Mouse (Mus musculus) neural tube, embryonic 14.5 days (tissue): ENCODE data around the gene Thy1. TPM values are rescaled to one million over a fixed set of nuclear protein-coding genes. Genes with fewer than 3 reads are reported as not detected.
A peak's percentile ranks its signal among the peaks of the same experiment; 100 is the strongest.

Experiments
- ATAC-seq: fragments of 200-750 bp; cut with Nextera tagmentation; 2 replicates; pipeline ENCODE4 v1.8.0; 2017; ENCODE audit warnings: low read depth, mild to moderate bottlenecking, moderate TSS enrichment, moderate library complexity
- H3K27ac ChIP-seq: fragments of 300-500 bp; sonication (generic); 2 replicates; pipeline ENCODE4 v1.5.1; 2014; ENCODE audit warnings: low read depth, mild to moderate bottlenecking, control low read depth, low read length, moderate library complexity, mixed read lengths
- H3K27me3 ChIP-seq: fragments of 300-500 bp; sonication (generic); 2 replicates; pipeline ENCODE4 v1.6.1; 2014; ENCODE audit warnings: low read length; ENCODE audit not compliant: control insufficient read depth, insufficient read depth
- H3K36me3 ChIP-seq: fragments of 300-500 bp; sonication (generic); 2 replicates; pipeline ENCODE4 v1.6.1; 2014; ENCODE audit warnings: low read length, mixed read lengths; ENCODE audit not compliant: control insufficient read depth, insufficient read depth
- H3K4me1 ChIP-seq: fragments of 300-500 bp; sonication (generic); 2 replicates; pipeline ENCODE4 v1.6.1; 2014; ENCODE audit warnings: low read length; ENCODE audit not compliant: control insufficient read depth, insufficient read depth
- H3K4me2 ChIP-seq: fragments of 300-500 bp; sonication (generic); 2 replicates; pipeline ENCODE4 v1.6.1; 2014; ENCODE audit warnings: mild to moderate bottlenecking, low read depth, low read length, control low read depth
- H3K4me3 ChIP-seq: fragments of 300-500 bp; sonication (generic); 2 replicates; pipeline ENCODE4 v1.5.1; 2014; ENCODE audit warnings: low read depth, low read length, control low read depth, mixed read lengths
- H3K9ac ChIP-seq: fragments of 300-500 bp; sonication (generic); replicated peaks from 2 replicates; pipeline ENCODE4 v1.6.1; 2014; ENCODE audit warnings: low read depth, mild to moderate bottlenecking, control low read depth, low read length, mixed read lengths
- H3K9me3 ChIP-seq: fragments of 300-500 bp; sonication (generic); 2 replicates; pipeline ENCODE4 v1.6.1; 2016; ENCODE audit warnings: low read length; ENCODE audit not compliant: control insufficient read depth
- WGBS: fragments of 180-500 bp; shearing (Covaris S2); extraction: QIAGEN DNeasy Blood & Tissue Kit; methylation state at CpG from one replicate; pipeline ENCODE4 v1.1.7; 2014; 5-methylcytosine and 5-hydroxymethylcytosine counted together
- polyA plus RNA-seq: library from polyadenylated mRNA; unstranded; fragments of >200 nt; fragmentation: Nextera tagmentation; extraction: Ambion mirVana; gene quantifications from 2 replicates; pipeline ENCODE4 v1.2.1, GENCODE M21; 2014

The Thy1 gene
- polyA plus RNA-seq, 1 experiment from 2014 or later = 11.6 TPM

DNA sequence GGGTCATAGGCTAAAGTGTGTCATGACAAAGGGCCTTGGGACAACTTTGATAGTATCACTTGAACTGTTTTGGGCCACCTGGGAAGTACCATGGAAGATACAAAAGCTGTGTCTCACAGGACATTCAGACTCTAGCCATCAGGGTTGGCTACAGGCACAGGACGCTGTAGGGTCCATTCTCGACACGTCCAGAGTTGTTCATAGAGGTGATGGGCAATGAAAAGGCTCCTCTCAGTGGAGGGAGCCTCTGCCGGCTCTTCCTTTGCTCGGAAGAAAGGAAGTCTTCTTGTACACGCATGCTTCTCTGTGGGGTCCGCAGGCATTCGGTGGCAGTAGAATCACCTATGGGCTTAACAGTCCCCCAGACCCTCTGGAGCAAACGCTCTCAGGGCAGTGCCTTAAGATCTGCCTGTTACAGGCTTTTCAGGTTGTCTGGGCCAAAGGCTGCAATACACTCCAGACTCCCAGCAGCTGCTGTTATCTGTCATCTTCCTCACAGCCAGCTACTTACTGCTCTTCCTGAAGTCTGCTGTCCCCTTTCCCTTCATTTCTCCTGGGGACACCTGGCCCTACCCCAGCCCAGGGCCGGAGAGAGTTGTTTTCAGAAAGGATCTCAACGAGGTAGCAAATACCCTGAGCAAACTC is 34.2 kb downstream of the Thy1 start:
- no peak overlapping the region for H3K9ac ChIP-seq
- H3K27ac ChIP-seq = no peak overlapping the region
- WGBS = 85% methylated on average over 11 of the region's 11 CpGs
- no peak overlapping the region for H3K4me3 ChIP-seq
- ATAC-seq = no peak
- no peak overlapping the region for H3K4me2 ChIP-seq
- H3K36me3 ChIP-seq = no peaks in the 10 kb centered on the region
- H3K27me3 ChIP-seq = no peaks in the 10 kb centered on the region
- no peaks in the 10 kb centered on the region for H3K9me3 ChIP-seq
- H3K4me1 ChIP-seq = peaks cover 7% of the 10 kb centered on the region; the same call in 1 of the 2 replicates

DNA sequence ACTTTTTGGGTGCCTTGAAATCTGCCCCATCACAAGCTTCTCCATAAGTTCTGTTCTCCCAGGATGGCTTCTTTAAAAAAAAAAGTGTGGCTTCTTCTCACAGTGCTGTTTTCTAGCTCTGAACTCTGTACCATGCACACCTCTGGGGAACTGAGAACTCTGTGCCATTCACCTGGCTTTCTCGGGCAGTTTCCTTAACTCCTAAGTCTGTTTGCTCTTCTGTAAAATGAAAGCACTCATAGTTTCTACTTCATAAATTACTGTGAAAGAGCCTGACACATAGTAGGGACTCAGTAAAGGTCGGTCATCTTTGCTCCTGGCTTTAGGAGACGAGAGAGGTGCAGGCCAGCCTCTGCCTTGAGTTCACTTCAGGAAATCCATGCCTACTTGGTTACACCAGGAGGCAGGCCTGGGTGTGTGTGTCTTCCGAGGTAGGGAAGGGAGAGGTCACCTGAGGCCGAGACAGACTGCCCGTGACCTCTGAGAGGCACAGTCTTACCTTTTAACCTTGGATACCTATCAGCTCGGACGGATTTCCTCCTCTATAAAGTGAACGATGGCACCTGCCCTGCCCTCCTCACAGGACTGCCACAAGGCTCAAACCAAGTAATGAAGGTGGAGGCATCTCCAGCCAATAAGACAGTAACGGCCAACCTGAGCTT is 35.1 kb downstream of the Thy1 start:
- ATAC-seq = no peak
- Histone ChIP-seq H3K36me3 (no peaks in the 10 kb centered on the region), H3K4me1 (peaks cover 7% of the 10 kb centered on the region; the same call in 1 of the 2 replicates), H3K9me3 (no peaks in the 10 kb centered on the region), H3K27ac (no peak overlapping the region), H3K27me3 (no peaks in the 10 kb centered on the region; the same call in 1 of the 2 replicates), H3K9ac (no peak overlapping the region), H3K4me2 (no peak overlapping the region), H3K4me3 (no peak overlapping the region)
- WGBS = 85% methylated on average over 10 of the region's 10 CpGs

DNA sequence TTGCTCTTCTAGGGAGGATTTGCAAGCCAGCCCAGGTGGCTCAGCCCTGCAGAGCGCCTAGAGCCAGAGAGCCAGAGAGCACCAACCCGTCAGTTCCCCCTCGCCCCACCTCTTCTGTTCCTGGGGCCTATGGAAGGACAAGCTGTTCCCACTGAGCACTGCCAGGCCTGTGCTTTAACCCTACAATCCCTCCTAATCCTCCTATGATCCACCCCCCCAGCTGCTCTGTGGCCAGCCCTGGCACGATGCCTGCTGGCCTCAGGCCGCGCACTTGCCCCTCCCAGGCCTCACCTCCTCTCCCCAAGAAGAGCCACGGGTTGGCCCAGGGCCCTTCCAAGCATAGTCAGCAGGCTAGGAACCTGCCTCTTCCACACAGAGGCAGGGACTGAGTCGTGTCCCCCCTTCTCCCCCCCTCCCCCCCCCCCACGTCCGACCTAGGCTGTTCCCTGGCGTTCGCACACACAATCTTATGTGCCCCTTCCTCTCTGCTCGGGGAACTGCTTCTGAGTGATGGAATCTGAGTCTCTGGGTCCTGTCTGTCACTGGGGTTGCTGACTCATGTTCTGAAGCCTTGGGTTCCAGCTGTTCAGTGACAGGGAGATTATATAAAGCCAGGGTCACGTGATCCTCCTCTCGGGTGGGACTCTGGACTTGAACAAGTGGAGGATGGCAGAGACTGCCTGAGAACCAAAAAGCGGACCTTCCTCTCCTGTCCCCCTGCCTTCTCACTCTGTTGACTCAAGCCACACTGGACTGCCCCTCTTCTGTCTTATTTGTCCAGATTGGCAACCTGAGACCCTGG is 36.0 kb downstream of the Thy1 start:
- Histone ChIP-seq H3K9me3 (no peaks in the 10 kb centered on the region), H3K27ac (no peak overlapping the region), H3K9ac (no peak overlapping the region), H3K27me3 (no peaks in the 10 kb centered on the region; the same call in 1 of the 2 replicates), H3K4me2 (no peak overlapping the region), H3K4me3 (no peak overlapping the region), H3K36me3 (no peaks in the 10 kb centered on the region), H3K4me1 (peaks cover 12% of the 10 kb centered on the region; the same call in 1 of the 2 replicates)
- peak; percentile 61; the same call in 1 of the 2 replicates for ATAC-seq
- 43% methylated on average over 16 of the region's 16 CpGs for WGBS

DNA sequence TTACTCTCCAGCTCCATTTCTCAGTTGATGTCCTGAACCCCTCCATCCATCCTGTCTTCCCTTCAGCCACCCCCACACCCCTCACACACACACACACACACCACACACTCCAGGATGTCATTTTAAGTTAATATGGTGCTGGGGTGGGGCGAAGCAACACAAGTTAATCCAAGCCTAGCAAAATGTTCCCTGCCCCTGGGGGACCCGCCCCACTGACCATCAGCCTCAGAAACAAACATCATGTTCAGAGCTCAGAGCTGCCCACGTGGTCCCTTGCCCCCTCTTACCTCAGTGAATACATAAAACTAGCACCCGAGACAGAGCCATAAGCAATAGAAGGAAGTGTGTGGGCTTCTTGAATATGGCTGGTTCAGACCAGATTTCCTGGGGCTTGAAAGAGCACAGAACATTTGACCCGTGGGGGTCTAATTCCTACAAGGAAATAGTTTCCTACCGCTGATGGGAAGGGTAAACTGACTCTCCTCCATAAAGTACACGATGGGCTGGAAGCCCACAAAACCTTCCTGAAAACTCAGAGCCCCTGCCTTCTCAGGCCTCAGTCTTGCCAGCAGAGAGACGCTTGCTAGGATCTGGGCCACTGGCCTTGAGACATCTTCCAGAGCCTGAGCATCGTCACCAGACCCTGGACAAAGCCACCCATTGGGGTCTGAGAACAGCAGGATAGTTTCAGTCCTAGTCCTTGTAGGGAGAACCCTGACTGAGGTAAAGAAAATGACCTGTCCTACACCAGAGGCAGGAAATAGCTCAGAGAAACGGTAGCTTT is 37.0 kb downstream of the Thy1 start:
- H3K4me1 ChIP-seq = peaks cover 14% of the 10 kb centered on the region; the same call in 1 of the 2 replicates
- 77% methylated on average over 10 of the region's 10 CpGs for WGBS
- H3K4me3 ChIP-seq = no peak overlapping the region
- no peak overlapping the region for H3K27ac ChIP-seq
- H3K9me3 ChIP-seq = no peaks in the 10 kb centered on the region
- ATAC-seq = no peak
- H3K36me3 ChIP-seq = no peaks in the 10 kb centered on the region
- H3K9ac ChIP-seq = no peak overlapping the region
- no peak overlapping the region for H3K4me2 ChIP-seq
- H3K27me3 ChIP-seq = no peaks in the 10 kb centered on the region; the same call in 1 of the 2 replicates

DNA sequence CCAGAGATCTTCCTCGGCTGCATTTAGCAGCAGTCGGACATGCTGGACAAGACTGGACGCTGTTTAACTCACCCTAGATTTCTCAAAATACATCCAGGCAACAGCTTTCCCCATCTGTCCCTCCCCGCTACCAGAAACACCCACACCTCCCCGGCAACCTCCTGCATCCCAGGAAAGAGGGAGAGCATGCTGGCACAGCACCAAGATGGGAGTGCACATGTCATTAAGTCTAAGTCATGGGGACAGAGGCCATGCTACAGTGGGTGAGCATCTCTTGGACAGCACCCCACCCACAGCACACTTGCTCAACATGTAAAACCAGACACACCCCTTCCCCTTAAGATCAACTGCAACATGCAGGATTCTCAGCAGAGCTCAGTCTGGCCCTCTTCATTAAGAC is 37.8 kb downstream of the Thy1 start:
- Histone ChIP-seq H3K36me3 (no peaks in the 10 kb centered on the region), H3K9me3 (no peaks in the 10 kb centered on the region), H3K9ac (no peak overlapping the region), H3K27me3 (no peaks in the 10 kb centered on the region; the same call in 1 of the 2 replicates), H3K4me3 (no peak overlapping the region), H3K4me2 (no peak overlapping the region), H3K4me1 (peaks cover 14% of the 10 kb centered on the region; the same call in 1 of the 2 replicates), H3K27ac (no peak overlapping the region)
- no peak for ATAC-seq
- 66% methylated on average over 5 of the region's 5 CpGs for WGBS

DNA sequence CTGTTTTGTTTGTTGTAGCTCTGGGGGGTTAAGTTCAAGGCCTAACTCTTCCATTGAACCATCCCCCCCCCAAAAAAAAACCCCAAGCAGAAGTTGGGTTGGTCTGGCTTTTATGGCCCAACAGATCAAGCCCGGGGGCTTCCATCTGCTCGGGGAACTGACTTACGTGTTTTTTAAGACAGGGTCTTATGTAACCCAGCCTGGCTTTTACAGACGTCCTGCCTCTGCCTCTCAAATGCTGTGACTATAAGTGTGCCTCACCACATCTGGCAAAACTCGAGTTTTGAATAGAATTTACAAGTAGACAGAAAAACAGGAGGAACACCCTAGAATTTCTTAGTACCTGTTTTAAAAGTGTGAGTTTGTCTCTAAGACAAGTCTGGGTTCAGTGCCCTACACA is 38.4 kb downstream of the Thy1 start:
- Histone ChIP-seq H3K4me3 (no peak overlapping the region), H3K9me3 (no peaks in the 10 kb centered on the region), H3K27ac (no peak overlapping the region), H3K27me3 (no peaks in the 10 kb centered on the region; the same call in 1 of the 2 replicates), H3K36me3 (no peaks in the 10 kb centered on the region), H3K4me2 (no peak overlapping the region), H3K4me1 (peaks cover 14% of the 10 kb centered on the region; the same call in 1 of the 2 replicates), H3K9ac (no peak overlapping the region)
- 62% methylated on average over 5 of the region's 5 CpGs for WGBS
- no peak for ATAC-seq

DNA sequence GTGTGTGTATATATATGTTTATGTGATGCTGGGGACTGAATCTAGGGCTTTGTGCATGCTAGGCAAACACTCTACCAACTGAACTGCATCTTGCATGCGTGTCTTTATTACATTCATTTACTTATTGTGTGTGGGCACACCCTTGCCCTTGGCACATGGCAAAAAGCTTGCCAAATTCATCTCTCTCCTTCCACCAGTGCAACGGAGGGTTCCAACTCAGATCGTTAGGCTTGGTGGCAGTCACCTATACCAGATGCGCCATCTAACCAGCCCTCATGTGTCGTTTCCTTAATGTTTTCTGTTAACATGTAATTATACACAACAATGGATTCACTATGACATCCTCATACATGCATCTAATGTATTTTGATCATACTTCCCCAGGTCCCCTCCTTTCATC is 39.1 kb downstream of the Thy1 start:
- no peak overlapping the region for H3K27ac ChIP-seq
- no peak overlapping the region for H3K9ac ChIP-seq
- H3K9me3 ChIP-seq = no peaks in the 10 kb centered on the region
- no peak for ATAC-seq
- 87% methylated on average over 5 of the region's 5 CpGs for WGBS
- H3K4me1 ChIP-seq = peaks cover 14% of the 10 kb centered on the region; the same call in 1 of the 2 replicates
- H3K36me3 ChIP-seq = no peaks in the 10 kb centered on the region
- no peak overlapping the region for H3K4me3 ChIP-seq
- no peak overlapping the region for H3K4me2 ChIP-seq
- no peaks in the 10 kb centered on the region; the same call in 1 of the 2 replicates for H3K27me3 ChIP-seq

DNA sequence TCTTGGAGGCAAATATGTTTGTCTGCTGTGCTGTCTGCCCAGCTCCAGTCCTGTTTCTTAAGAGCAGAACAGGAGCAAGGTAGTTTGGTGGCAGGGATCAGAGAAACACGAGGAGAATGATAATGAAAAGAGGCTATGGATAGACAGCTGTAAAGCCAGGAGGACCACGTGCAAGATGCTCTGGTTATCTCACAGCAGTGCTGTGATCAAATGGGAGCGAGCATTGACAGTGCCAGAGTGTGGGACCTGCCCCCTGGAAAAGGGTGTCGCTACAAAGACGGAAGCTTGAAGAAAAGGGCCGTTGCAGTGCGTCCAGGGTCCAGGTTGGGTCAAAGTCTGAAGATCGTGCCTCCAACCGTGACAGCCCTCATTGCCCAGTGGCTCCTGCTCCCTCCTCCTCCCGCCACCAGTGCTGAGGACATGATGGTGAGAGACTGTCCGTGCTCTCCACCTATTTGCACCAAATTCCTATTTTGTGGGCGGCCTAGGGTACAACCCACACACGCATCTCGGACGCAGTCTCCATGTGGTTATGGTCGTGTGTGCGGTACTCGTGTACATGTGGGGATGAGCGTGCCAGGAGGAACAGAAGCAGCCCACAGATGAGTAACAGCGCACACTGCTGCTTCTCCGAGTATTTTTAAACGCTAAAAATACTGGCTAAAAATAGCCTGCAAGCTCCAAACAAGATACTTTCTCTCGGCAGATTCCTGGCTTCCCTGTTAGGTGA is 40.4 kb downstream of the Thy1 start:
- Histone ChIP-seq H3K4me1 (peaks cover 13% of the 10 kb centered on the region; the same call in 1 of the 2 replicates), H3K27me3 (peaks cover 3% of the 10 kb centered on the region), H3K9ac (no peak overlapping the region)

More for the DNA sequence above, 40.4 kb downstream of the Thy1 start:
- no peak overlapping the region; the same call in 1 of the 2 replicates for H3K4me3 ChIP-seq
- H3K36me3 ChIP-seq = no peaks in the 10 kb centered on the region
- no peaks in the 10 kb centered on the region for H3K9me3 ChIP-seq
- no peak overlapping the region for H3K27ac ChIP-seq
- no peak for ATAC-seq
- H3K4me2 ChIP-seq = peak overlapping the region; percentile 99
- WGBS = 8% methylated on average over 23 of the region's 23 CpGs
